Mouse (Mus musculus) olfactory bulb, adult 2 months (tissue): ENCODE data around the gene Gnai2. TPM values are rescaled to one million over a fixed set of nuclear protein-coding genes. Genes with fewer than 3 reads are reported as not detected.
"Not testable (repeated sequence)": the region's sequence is repeated elsewhere in the genome, so short reads cannot be mapped to it uniquely, and the experiment has no call there.

Experiments
- H3K27ac ChIP-seq: fragments of 200-500 bp; 2 replicates; pipeline ENCODE4 v1.5.1; 2012; ENCODE audit warnings: low read depth, low read length; ENCODE audit not compliant: insufficient read depth
- H3K4me1 ChIP-seq: fragments of 200-500 bp; 2 replicates; pipeline ENCODE4 v1.6.1; 2012; ENCODE audit warnings: low read length; ENCODE audit not compliant: control insufficient read depth, insufficient read depth
- H3K4me3 ChIP-seq: fragments of 200-500 bp; 2 replicates; pipeline ENCODE4 v1.5.1; 2012; ENCODE audit warnings: mild to moderate bottlenecking, low read depth, low read length, moderate library complexity; ENCODE audit not compliant: insufficient read depth
- CTCF ChIP-seq: fragments of 200-500 bp; IDR thresholded peaks from 2 replicates; pipeline ENCODE4 v1.5.1; 2012; ENCODE audit warnings: low read depth, mild to moderate bottlenecking, low read length, moderate library complexity; ENCODE audit not compliant: insufficient read depth
- POLR2A ChIP-seq: fragments of 200-500 bp; IDR thresholded peaks from 2 replicates; pipeline ENCODE4 v1.6.1; 2012; ENCODE audit warnings: mild to moderate bottlenecking, low read depth, low read length, moderate library complexity; ENCODE audit not compliant: insufficient read depth
- WGBS: fragments of 180-500 bp; shearing (Covaris S2); methylation state at CpG from one replicate; pipeline ENCODE4 v1.1.7; 2018; 5-methylcytosine and 5-hydroxymethylcytosine counted together
- polyA plus RNA-seq: library from polyadenylated mRNA; stranded (reverse); fragments of >200 nt; gene quantifications from 2 replicates; pipeline ENCODE4 v1.2.4, GENCODE M21; 2012; ENCODE audit warnings: low replicate concordance; ENCODE audit not compliant: missing spikeins, insufficient read depth, insufficient read length

Gnai2 gene
- 1,429 TPM in 1 of 2 replicates, not detected in the other for polyA plus RNA-seq

GRCm38 (mm10) chr9:107635279-107636028 is at the start of gene Gnai2:
Gene Gnai2, minus strand, starts transcription at chr9:107635367.
- TF ChIP-seq CTCF = no peak
- TF ChIP-seq POLR2A = peak; percentile 93
- 10% methylated on average over 38 of the region's 38 CpGs for WGBS
- Histone ChIP-seq H3K4me3 (peak within 1 kb of the TSS; percentile 95), H3K27ac (peak within 1 kb of the TSS; percentile 80), H3K4me1 (peaks cover 34% of the 10 kb centered on the region)

- TF ChIP-seq POLR2A (no peak), CTCF (no peak)
- WGBS = 83% methylated on average over 20 of the region's 20 CpGs
- no peak overlapping the region for H3K4me3 ChIP-seq
- H3K4me1 ChIP-seq = no peaks in the 10 kb centered on the region
- H3K27ac ChIP-seq = no peak overlapping the region
Measured at GRCm38 (mm10) chr9:107682405-107682804, 47.2 kb upstream of the Gnai2 start.

GRCm38 (mm10) chr9:107679501-107679900 is 44.3 kb upstream of the Gnai2 start, which contains the start of gene Gnat1:
Gene Gnat1, minus strand, starts transcription at chr9:107679712.
- TF ChIP-seq POLR2A = no peak
- no peak within 1 kb of the TSS for H3K27ac ChIP-seq
- no peak within 1 kb of the TSS for H3K4me3 ChIP-seq
- 61% methylated on average over 5 of the region's 5 CpGs for WGBS
- peaks cover 11% of the 10 kb centered on the region for H3K4me1 ChIP-seq

GRCm38 (mm10) chr9:107678861-107679260 is 43.7 kb upstream of the Gnai2 start:
- Histone ChIP-seq H3K4me3 (no peak overlapping the region), H3K27ac (no peak overlapping the region), H3K4me1 (peaks cover 11% of the 10 kb centered on the region)
- WGBS = 98% methylated on average over 2 of the region's 2 CpGs
- TF ChIP-seq CTCF (no peak), POLR2A (no peak)

GRCm38 (mm10) chr9:107677819-107678526 is 42.8 kb upstream of the Gnai2 start:
- WGBS = 44% methylated on average over 14 of the region's 14 CpGs
- not testable (repeated sequence) for H3K4me3 ChIP-seq, H3K27ac ChIP-seq
- H3K4me1 ChIP-seq = peaks cover 11% of the 10 kb centered on the region

- peaks cover 11% of the 10 kb centered on the region for H3K4me1 ChIP-seq
- no peak overlapping the region for H3K27ac ChIP-seq
- WGBS = 15% methylated on average over 17 of the region's 17 CpGs
- no peak overlapping the region for H3K4me3 ChIP-seq
- no peak for TF ChIP-seq POLR2A
- peak; percentile 65 for TF ChIP-seq CTCF
Measured at GRCm38 (mm10) chr9:107677091-107677784, 42.1 kb upstream of the Gnai2 start.

- Histone ChIP-seq H3K4me1 (peaks cover 11% of the 10 kb centered on the region), H3K4me3 (peak overlapping the region; percentile 39), H3K27ac (no peak overlapping the region)
- TF ChIP-seq POLR2A (no peak), CTCF (no peak)
- under 1% methylated on average over 25 of the region's 25 CpGs for WGBS
Measured at GRCm38 (mm10) chr9:107676302-107676701, 41.1 kb upstream of the Gnai2 start.

- Histone ChIP-seq H3K4me1 (peaks cover 11% of the 10 kb centered on the region), H3K4me3 (peak overlapping the region; percentile 39), H3K27ac (no peak overlapping the region)
- TF ChIP-seq POLR2A (no peak), CTCF (peak; percentile 94)
- 1% methylated on average over 39 of the region's 39 CpGs for WGBS
Measured at GRCm38 (mm10) chr9:107675671-107676301, 40.6 kb upstream of the Gnai2 start.
